Mouse (Mus musculus): ENCODE results near the gene Tshz2. TPM values are rescaled to one million over a fixed set of nuclear protein-coding genes. Genes with fewer than 3 reads are reported as not detected.
A peak's percentile ranks its signal among the peaks of the same experiment; 100 is the strongest.

Tshz2 gene
- polyA plus RNA-seq, 1 experiment from 2014 or later = 1.3 TPM

- Histone ChIP-seq H3K9ac (ENCODE audit: low read length) (no peak overlapping the region), H3K27me3 (ENCODE audit: control insufficient read depth, insufficient read depth, low read length) (no peaks in the 10 kb centered on the region), H3K4me2 (no peak overlapping the region), H3K4me1 (ENCODE audit: control insufficient read depth, insufficient read depth, low read length) (peaks cover 23% of the 10 kb centered on the region), H3K36me3 (ENCODE audit: control insufficient read depth, insufficient read depth, low read length) (no peaks in the 10 kb centered on the region), H3K27ac (ENCODE audit: low read depth, low read length) (no peak overlapping the region), H3K4me3 (ENCODE audit: low read depth, low read length) (no peak overlapping the region), H3K9me3 (ENCODE audit: control insufficient read depth, low read length) (peaks cover 3% of the 10 kb centered on the region; the same call in 1 of the 2 replicates)
- peak; percentile 86 for DNase-seq (ENCODE audit: low spot score, missing footprints)
- 55% methylated on average over 8 of the region's 8 CpGs for WGBS
- no peak for ATAC-seq (ENCODE audit: low FRiP score)
Measured at GRCm38 (mm10) chr2:170003666-170004065, 370.9 kb downstream of the Tshz2 start.

- no peak overlapping the region for H3K9ac ChIP-seq (ENCODE audit: low read length)
- H3K4me1 ChIP-seq (ENCODE audit: control insufficient read depth, insufficient read depth, low read length) = peaks cover 19% of the 10 kb centered on the region
- no peak overlapping the region for H3K4me3 ChIP-seq (ENCODE audit: low read depth, low read length)
- no peaks in the 10 kb centered on the region for H3K36me3 ChIP-seq (ENCODE audit: control insufficient read depth, insufficient read depth, low read length)
- DNase-seq (ENCODE audit: low spot score, missing footprints) = no peak
- H3K4me2 ChIP-seq = no peak overlapping the region
- no peaks in the 10 kb centered on the region for H3K27me3 ChIP-seq (ENCODE audit: control insufficient read depth, insufficient read depth, low read length)
- ATAC-seq (ENCODE audit: low FRiP score) = no peak
- no peak overlapping the region for H3K27ac ChIP-seq (ENCODE audit: low read depth, low read length)
- peaks cover 3% of the 10 kb centered on the region; the same call in 1 of the 2 replicates for H3K9me3 ChIP-seq (ENCODE audit: control insufficient read depth, low read length)
- 60% methylated on average over 8 of the region's 8 CpGs for WGBS
Measured at GRCm38 (mm10) chr2:170006829-170007228, 374.0 kb downstream of the Tshz2 start.

GRCm38 (mm10) chr2:170007426-170007958 is 374.7 kb downstream of the Tshz2 start:
- ATAC-seq (ENCODE audit: low FRiP score) (no peak), DNase-seq (ENCODE audit: low spot score, missing footprints) (no peak)
- H3K27ac ChIP-seq (ENCODE audit: low read depth, low read length) = no peak overlapping the region
- no peak overlapping the region for H3K9ac ChIP-seq (ENCODE audit: low read length)
- peaks cover 3% of the 10 kb centered on the region; the same call in 1 of the 2 replicates for H3K9me3 ChIP-seq (ENCODE audit: control insufficient read depth, low read length)
- WGBS = 71% methylated on average over 6 of the region's 6 CpGs
- no peak overlapping the region for H3K4me3 ChIP-seq (ENCODE audit: low read depth, low read length)
- no peaks in the 10 kb centered on the region for H3K27me3 ChIP-seq (ENCODE audit: control insufficient read depth, insufficient read depth, low read length)
- H3K4me1 ChIP-seq (ENCODE audit: control insufficient read depth, insufficient read depth, low read length) = peaks cover 24% of the 10 kb centered on the region
- H3K4me2 ChIP-seq = no peak overlapping the region
- no peaks in the 10 kb centered on the region for H3K36me3 ChIP-seq (ENCODE audit: control insufficient read depth, insufficient read depth, low read length)

- DNase-seq (ENCODE audit: low spot score, missing footprints) (no peak), ATAC-seq (ENCODE audit: low FRiP score) (peak; percentile 64)
- no peaks in the 10 kb centered on the region for H3K27me3 ChIP-seq (ENCODE audit: control insufficient read depth, insufficient read depth, low read length)
- no peak overlapping the region for H3K27ac ChIP-seq (ENCODE audit: low read depth, low read length)
- peak overlapping the region; percentile 1; the same call in 1 of the 2 replicates for H3K4me2 ChIP-seq
- H3K36me3 ChIP-seq (ENCODE audit: control insufficient read depth, insufficient read depth, low read length) = no peaks in the 10 kb centered on the region
- H3K9me3 ChIP-seq (ENCODE audit: control insufficient read depth, low read length) = peaks cover 3% of the 10 kb centered on the region; the same call in 1 of the 2 replicates
- no peak overlapping the region for H3K9ac ChIP-seq (ENCODE audit: low read length)
- peaks cover 14% of the 10 kb centered on the region; the same call in 1 of the 2 replicates for H3K4me1 ChIP-seq (ENCODE audit: control insufficient read depth, insufficient read depth, low read length)
- no peak overlapping the region for H3K4me3 ChIP-seq (ENCODE audit: low read depth, low read length)
- WGBS = 35% methylated on average over 11 of the region's 11 CpGs
Measured at GRCm38 (mm10) chr2:170009729-170010128, 376.9 kb downstream of the Tshz2 start.

GRCm38 (mm10) chr2:170011858-170012257 is 379.0 kb downstream of the Tshz2 start:
- 43% methylated on average over 8 of the region's 8 CpGs for WGBS

GRCm38 (mm10) chr2:170017302-170017701 is 384.5 kb downstream of the Tshz2 start:
- DNase-seq (ENCODE audit: low spot score, missing footprints) = no peak
- peaks cover 1% of the 10 kb centered on the region; the same call in 1 of the 2 replicates for H3K4me1 ChIP-seq (ENCODE audit: control insufficient read depth, insufficient read depth, low read length)
- no peak overlapping the region for H3K9ac ChIP-seq (ENCODE audit: low read length)
- no peak overlapping the region for H3K27ac ChIP-seq (ENCODE audit: low read depth, low read length)
- no peak for ATAC-seq (ENCODE audit: low FRiP score)
- H3K27me3 ChIP-seq (ENCODE audit: control insufficient read depth, insufficient read depth, low read length) = no peaks in the 10 kb centered on the region
- no peak overlapping the region for H3K4me2 ChIP-seq
- no peaks in the 10 kb centered on the region for H3K9me3 ChIP-seq (ENCODE audit: control insufficient read depth, low read length)
- no peaks in the 10 kb centered on the region for H3K36me3 ChIP-seq (ENCODE audit: control insufficient read depth, insufficient read depth, low read length)
- H3K4me3 ChIP-seq (ENCODE audit: low read depth, low read length) = no peak overlapping the region
- WGBS = 43% methylated on average over 6 of the region's 6 CpGs

More at GRCm38 (mm10) chr2:170011858-170012257, 379.0 kb downstream of the Tshz2 start:
- DNase-seq (ENCODE audit: low spot score, missing footprints) (peak; percentile 87), ATAC-seq (ENCODE audit: low FRiP score) (0 out of 2 replicates have a peak, but pooled peaks have one; percentile 20)
- Histone ChIP-seq H3K9me3 (ENCODE audit: control insufficient read depth, low read length) (peaks cover 3% of the 10 kb centered on the region; the same call in 1 of the 2 replicates), H3K4me1 (ENCODE audit: control insufficient read depth, insufficient read depth, low read length) (peaks cover 14% of the 10 kb centered on the region; the same call in 1 of the 2 replicates), H3K4me2 (no peak overlapping the region), H3K4me3 (ENCODE audit: low read depth, low read length) (no peak overlapping the region), H3K27ac (ENCODE audit: low read depth, low read length) (no peak overlapping the region), H3K36me3 (ENCODE audit: control insufficient read depth, insufficient read depth, low read length) (no peaks in the 10 kb centered on the region), H3K9ac (ENCODE audit: low read length) (no peak overlapping the region), H3K27me3 (ENCODE audit: control insufficient read depth, insufficient read depth, low read length) (no peaks in the 10 kb centered on the region)

- Histone ChIP-seq H3K27ac (ENCODE audit: low read depth, low read length) (no peak overlapping the region), H3K4me1 (ENCODE audit: control insufficient read depth, insufficient read depth, low read length) (no peaks in the 10 kb centered on the region), H3K36me3 (ENCODE audit: control insufficient read depth, insufficient read depth, low read length) (no peaks in the 10 kb centered on the region), H3K27me3 (ENCODE audit: control insufficient read depth, insufficient read depth, low read length) (no peaks in the 10 kb centered on the region), H3K4me2 (no peak overlapping the region), H3K9me3 (ENCODE audit: control insufficient read depth, low read length) (no peaks in the 10 kb centered on the region), H3K4me3 (ENCODE audit: low read depth, low read length) (no peak overlapping the region), H3K9ac (ENCODE audit: low read length) (no peak overlapping the region)
- DNase-seq (ENCODE audit: low spot score, missing footprints) (no peak), ATAC-seq (ENCODE audit: low FRiP score) (no peak)
- 87% methylated on average over 7 of the region's 7 CpGs for WGBS
Measured at GRCm38 (mm10) chr2:170017926-170018325, 385.1 kb downstream of the Tshz2 start.

GRCm38 (mm10) chr2:170022953-170023352 is 390.1 kb downstream of the Tshz2 start:
- ATAC-seq (ENCODE audit: low FRiP score) (no peak), DNase-seq (ENCODE audit: low spot score, missing footprints) (no peak)
- no peaks in the 10 kb centered on the region for H3K4me1 ChIP-seq (ENCODE audit: control insufficient read depth, insufficient read depth, low read length)
- no peaks in the 10 kb centered on the region for H3K27me3 ChIP-seq (ENCODE audit: control insufficient read depth, insufficient read depth, low read length)
- no peak overlapping the region for H3K27ac ChIP-seq (ENCODE audit: low read depth, low read length)
- H3K9me3 ChIP-seq (ENCODE audit: control insufficient read depth, low read length) = no peaks in the 10 kb centered on the region
- no peaks in the 10 kb centered on the region for H3K36me3 ChIP-seq (ENCODE audit: control insufficient read depth, insufficient read depth, low read length)
- whole genome bisulfite sequencing = 85% methylated on average over 5 of the region's 5 CpGs
- no peak overlapping the region for H3K4me3 ChIP-seq (ENCODE audit: low read depth, low read length)
- H3K9ac ChIP-seq (ENCODE audit: low read length) = no peak overlapping the region
- H3K4me2 ChIP-seq = no peak overlapping the region

- Histone ChIP-seq H3K27me3 (ENCODE audit: control insufficient read depth, insufficient read depth, low read length) (no peaks in the 10 kb centered on the region), H3K27ac (ENCODE audit: low read depth, low read length) (no peak overlapping the region), H3K4me3 (ENCODE audit: low read depth, low read length) (no peak overlapping the region), H3K4me2 (no peak overlapping the region), H3K4me1 (ENCODE audit: control insufficient read depth, insufficient read depth, low read length) (no peaks in the 10 kb centered on the region), H3K36me3 (ENCODE audit: control insufficient read depth, insufficient read depth, low read length) (no peaks in the 10 kb centered on the region), H3K9me3 (ENCODE audit: control insufficient read depth, low read length) (no peaks in the 10 kb centered on the region), H3K9ac (ENCODE audit: low read length) (no peak overlapping the region)
- DNase-seq (ENCODE audit: low spot score, missing footprints) = no peak
- no peak for ATAC-seq (ENCODE audit: low FRiP score)
- WGBS = 67% methylated on average over 9 of the region's 9 CpGs
Measured at GRCm38 (mm10) chr2:170023741-170024140, 390.9 kb downstream of the Tshz2 start.

Measured in midbrain, embryonic 11.5 days (tissue).